Mouse (Mus musculus) layer of hippocampus, postnatal 10 days (tissue): ENCODE results near the gene Dpf2. TPM values are rescaled to one million over a fixed set of nuclear protein-coding genes. Genes with fewer than 3 reads are reported as not detected.

Experiments used
- total RNA-seq, 2 experiments: library from RNA; stranded (reverse); gene quantifications; 2 replicates each; pipeline ENCODE4 v1.2.3; 2021

Gene Dpf2
- total RNA-seq, 2 experiments from 2014 or later = 76.0 to 79.9 TPM

Other genes with a start within 250 kb of the Dpf2 start
- gene Sipa1, start 249.3 kb downstream of the Dpf2 start, total RNA-seq = 10 to 100 TPM; 30.0 to 34.2 TPM
- gene Map3k11, start 224.3 kb downstream of the Dpf2 start, total RNA-seq = 10 to 100 TPM; 13.0 to 16.1 TPM
- gene Pcnx3, start 224.1 kb downstream of the Dpf2 start, total RNA-seq = 10 to 100 TPM; 69.7 to 82.6 TPM
- gene Kcnk7, start 208.6 kb downstream of the Dpf2 start, total RNA-seq = not detected
- 10 to 100 TPM; 33.4 to 41.1 TPM for gene Ehbp1l1, start 186.7 kb downstream of the Dpf2 start, total RNA-seq
- 10 to 100 TPM; 44.4 to 46.5 TPM for gene Fam89b, start 183.4 kb downstream of the Dpf2 start, total RNA-seq
- 10 to 100 TPM; 33.4 to 35.4 TPM for gene Ltbp3, start 172.1 kb downstream of the Dpf2 start, total RNA-seq
- 10 to 100 TPM; 67.3 to 72.8 TPM for gene Scyl1, start 141.6 kb downstream of the Dpf2 start, total RNA-seq
- 10 to 100 TPM; 10.7 to 14.8 TPM for gene Frmd8, start 37.7 kb downstream of the Dpf2 start, total RNA-seq
- gene Slc25a45, start 35.2 kb downstream of the Dpf2 start, total RNA-seq = 1 to 10 TPM; 2.1 to 3.6 TPM
- 1 to 10 TPM; 4.4 to 5.5 TPM for gene Tigd3, start 18.9 kb downstream of the Dpf2 start, total RNA-seq
- gene Cdc42ep2, start 11.8 kb upstream of the Dpf2 start, total RNA-seq = 1 to 10 TPM; 5.2 to 5.7 TPM
- gene Pola2, start 51.2 kb upstream of the Dpf2 start, total RNA-seq = 10 to 100 TPM in 1 of 2 experiments, 1 to 10 TPM in 1; 10.0 to 10.1 TPM
- not detected for gene Slc22a20, start 73.1 kb upstream of the Dpf2 start, total RNA-seq
- gene Capn1, start 102.9 kb upstream of the Dpf2 start, total RNA-seq = 10 to 100 TPM; 17.7 to 19.1 TPM
- 10 to 100 TPM; 40.6 to 41.2 TPM for gene Syvn1, start 133.6 kb upstream of the Dpf2 start, total RNA-seq
- gene Mrpl49, start 144.8 kb upstream of the Dpf2 start, total RNA-seq = 10 to 100 TPM; 40.3 to 42.4 TPM
- gene Fau, start 144.8 kb upstream of the Dpf2 start, total RNA-seq = 100 to 1,000 TPM; 656 to 785 TPM
- 10 to 100 TPM; 37.3 to 41.2 TPM for gene Znhit2, start 148.2 kb upstream of the Dpf2 start, total RNA-seq
- 10 to 100 TPM; 60.0 to 70.8 TPM for gene Tm7sf2, start 155.4 kb upstream of the Dpf2 start, total RNA-seq
- 10 to 100 TPM; 82.0 to 92.0 TPM for gene Vps51, start 164.2 kb upstream of the Dpf2 start, total RNA-seq
- gene Tmem262, start 167.0 kb upstream of the Dpf2 start, total RNA-seq = not detected
- under 1 TPM; 0.56 to 0.85 TPM for gene Gm28374, start 169.2 kb upstream of the Dpf2 start, total RNA-seq
- gene Zfpl1, start 171.9 kb upstream of the Dpf2 start, total RNA-seq = 10 to 100 TPM; 36.8 to 37.6 TPM
- gene Cdca5, start 172.0 kb upstream of the Dpf2 start, total RNA-seq = 1 to 10 TPM; 1.1 to 1.3 TPM
- gene AC131692.1, start 181.4 kb upstream of the Dpf2 start, total RNA-seq = under 1 TPM in 1 of 2 experiments, not detected in 1; 0.80 TPM
- gene Naaladl1, start 192.8 kb upstream of the Dpf2 start, total RNA-seq = under 1 TPM; 0.32 to 0.38 TPM
- gene Sac3d1, start 205.6 kb upstream of the Dpf2 start, total RNA-seq = 10 to 100 TPM; 18.8 to 21.6 TPM
- 10 to 100 TPM; 35.0 to 35.4 TPM for gene Snx15, start 215.3 kb upstream of the Dpf2 start, total RNA-seq
- gene Batf2, start 228.0 kb upstream of the Dpf2 start, total RNA-seq = under 1 TPM in 1 of 2 experiments, not detected in 1; 0.59 TPM
- gene Arl2, start 228.5 kb upstream of the Dpf2 start, total RNA-seq = 10 to 100 TPM; 53.0 to 60.2 TPM